Mouse (Mus musculus) heart, postnatal 0 days (tissue): ENCODE results near the gene Ap3m1. TPM values are rescaled to one million over a fixed set of nuclear protein-coding genes. Genes with fewer than 3 reads are reported as not detected.

Experiments
- ATAC-seq: fragments of 200-750 bp; cut with Nextera tagmentation; 2 replicates; pipeline ENCODE4 v1.8.0; 2017; ENCODE audit warnings: low read depth, moderate number of reproducible peaks, moderate library complexity; ENCODE audit not compliant: insufficient read depth
- DNase-seq: peaks from one replicate; pipeline ENCODE4 v3.0.0-alpha.2; 2016; ENCODE audit warnings: low spot score
- H3K27ac ChIP-seq: fragments of 300-500 bp; sonication (generic); 2 replicates; pipeline ENCODE4 v1.5.1; 2014; ENCODE audit warnings: low read depth, mild to moderate bottlenecking
- H3K27me3 ChIP-seq: fragments of 300-500 bp; sonication (generic); 2 replicates; pipeline ENCODE4 v1.6.1; 2014; ENCODE audit warnings: low read length, mixed read lengths; ENCODE audit not compliant: control insufficient read depth, insufficient read depth
- H3K36me3 ChIP-seq: fragments of 300-500 bp; sonication (generic); replicated peaks from 2 replicates; pipeline ENCODE4 v1.6.1; 2014; ENCODE audit warnings: low read length, mixed read lengths; ENCODE audit not compliant: control insufficient read depth, insufficient read depth
- H3K4me1 ChIP-seq: fragments of 300-500 bp; sonication (generic); 2 replicates; pipeline ENCODE4 v1.6.1; 2014; ENCODE audit warnings: antibody characterized with exemption; ENCODE audit not compliant: control insufficient read depth, insufficient read depth
- H3K4me2 ChIP-seq: fragments of 300-500 bp; sonication (generic); 2 replicates; pipeline ENCODE4 v1.6.1; 2014; ENCODE audit warnings: low read depth, mild to moderate bottlenecking, low read length, moderate library complexity
- H3K4me3 ChIP-seq: fragments of 300-500 bp; sonication (generic); 2 replicates; pipeline ENCODE4 v1.5.1; 2014; ENCODE audit warnings: low read depth, low read length
- H3K9ac ChIP-seq: fragments of 300-500 bp; sonication (generic); replicated peaks from 2 replicates; pipeline ENCODE4 v1.6.1; 2014; ENCODE audit warnings: low read depth, low read length, mixed read lengths
- H3K9me3 ChIP-seq: fragments of 300-500 bp; sonication (generic); replicated peaks from 2 replicates; pipeline ENCODE4 v1.6.1; 2016; ENCODE audit warnings: low read length; ENCODE audit not compliant: control insufficient read depth
- CTCF ChIP-seq: IDR thresholded peaks from 2 replicates; pipeline ENCODE4 v1.5.1; 2016; ENCODE audit warnings: antibody characterized with exemption, control low read depth, low read depth
- EP300 ChIP-seq: IDR thresholded peaks from 2 replicates; pipeline ENCODE4 v1.6.1; 2016; ENCODE audit warnings: antibody characterized with exemption, low read depth
- WGBS: fragments of 180-500 bp; shearing (Covaris S2); extraction: QIAGEN DNeasy Blood & Tissue Kit; methylation state at CpG from one replicate; pipeline ENCODE4 v1.1.7; 2014; 5-methylcytosine and 5-hydroxymethylcytosine counted together
- polyA plus RNA-seq: library from polyadenylated mRNA; unstranded; fragments of >200 nt; fragmentation: Nextera tagmentation; extraction: Ambion mirVana; gene quantifications from 2 replicates; pipeline ENCODE4 v1.2.1, GENCODE M21; 2015
- total RNA-seq: library from RNA; depleted of rRNA; stranded (reverse); fragments of >200 nt; gene quantifications from 2 replicates; pipeline ENCODE4 v1.2.3, GENCODE M21; 2014; ENCODE audit warnings: low replicate concordance

Ap3m1 gene
- total and polyA plus RNA-seq, 2 experiments from 2014 or later = 43.6 to 63.7 TPM

- no peak for TF ChIP-seq EP300
- TF ChIP-seq CTCF = no peak
- H3K4me1 ChIP-seq = peaks cover 18% of the 10 kb centered on the region
- no peak for DNase-seq
- no peaks in the 10 kb centered on the region for H3K9me3 ChIP-seq
- no peaks in the 10 kb centered on the region for H3K27me3 ChIP-seq
- H3K36me3 ChIP-seq = no peaks in the 10 kb centered on the region
- H3K27ac ChIP-seq = no peak overlapping the region
- no peak overlapping the region for H3K4me3 ChIP-seq
- no peak for ATAC-seq
- H3K4me2 ChIP-seq = no peak overlapping the region
- H3K9ac ChIP-seq = no peak overlapping the region
- WGBS = 33% methylated on average over 1 of the region's 1 CpGs
Measured at GRCm38 (mm10) chr14:21064321-21064720, 12.0 kb upstream of the Ap3m1 start.

GRCm38 (mm10) chr14:21062766-21063513, 10.6 kb upstream of the Ap3m1 start:
- Histone ChIP-seq H3K27ac (no peak overlapping the region), H3K9me3 (no peaks in the 10 kb centered on the region), H3K4me2 (no peak overlapping the region), H3K36me3 (no peaks in the 10 kb centered on the region), H3K9ac (no peak overlapping the region), H3K4me3 (no peak overlapping the region), H3K4me1 (peaks cover 18% of the 10 kb centered on the region), H3K27me3 (no peaks in the 10 kb centered on the region)
- TF ChIP-seq CTCF (no peak), EP300 (no peak)
- ATAC-seq (no peak), DNase-seq (no peak)
- WGBS = 70% methylated on average over 5 of the region's 5 CpGs

GRCm38 (mm10) chr14:21058972-21059371, 6.7 kb upstream of the Ap3m1 start:
- Histone ChIP-seq H3K4me3 (no peak overlapping the region), H3K4me2 (no peak overlapping the region), H3K36me3 (no peaks in the 10 kb centered on the region), H3K27ac (no peak overlapping the region), H3K27me3 (no peaks in the 10 kb centered on the region), H3K9me3 (no peaks in the 10 kb centered on the region), H3K9ac (no peak overlapping the region), H3K4me1 (0 out of 2 replicates have a peak, but pooled peaks cover under 1% of the 10 kb centered on the region)
- no peak for TF ChIP-seq CTCF
- TF ChIP-seq EP300 = no peak
- ATAC-seq = no peak
- no peak for DNase-seq
- 71% methylated on average over 2 of the region's 2 CpGs for WGBS

GRCm38 (mm10) chr14:21053586-21053985, 1.3 kb upstream of the Ap3m1 start:
- WGBS = 53% methylated on average over 7 of the region's 7 CpGs
- H3K9ac ChIP-seq = peak overlapping the region; percentile 86; the same call in 1 of the 2 replicates

GRCm38 (mm10) chr14:21053151-21053550, 843 bp upstream of the Ap3m1 start:
- peak overlapping the region; percentile 86 for H3K9ac ChIP-seq
- H3K27ac ChIP-seq = peak overlapping the region; percentile 96
- H3K4me3 ChIP-seq = peak overlapping the region; percentile 91
- DNase-seq = no peak
- WGBS = 3% methylated on average over 8 of the region's 8 CpGs
- no peaks in the 10 kb centered on the region for H3K36me3 ChIP-seq
- ATAC-seq = no peak
- H3K27me3 ChIP-seq = no peaks in the 10 kb centered on the region
- peaks cover 17% of the 10 kb centered on the region for H3K4me1 ChIP-seq
- no peaks in the 10 kb centered on the region for H3K9me3 ChIP-seq
- TF ChIP-seq CTCF (no peak), EP300 (no peak)
- peak overlapping the region; percentile 76 for H3K4me2 ChIP-seq

More at GRCm38 (mm10) chr14:21053586-21053985, 1.3 kb upstream of the Ap3m1 start:
- Histone ChIP-seq H3K4me2 (peak overlapping the region; percentile 76), H3K4me3 (peak overlapping the region; percentile 91), H3K27me3 (no peaks in the 10 kb centered on the region), H3K9me3 (no peaks in the 10 kb centered on the region), H3K36me3 (no peaks in the 10 kb centered on the region), H3K27ac (0 out of 2 replicates have a peak overlapping the region, but pooled peaks have one; percentile 96), H3K4me1 (peaks cover 15% of the 10 kb centered on the region)
- TF ChIP-seq CTCF (no peak), EP300 (no peak)
- ATAC-seq (no peak), DNase-seq (no peak)
